Mouse (Mus musculus) thymus, adult 2 months (tissue): Measurements from ENCODE around the gene Arhgap11a.

Experiments used
- CTCF ChIP-seq: fragments of 200-500 bp; IDR thresholded peaks from 2 replicates; pipeline ENCODE4 v1.5.1; 2012; ENCODE audit warnings: mild to moderate bottlenecking, control low read depth, low read length, moderate library complexity, borderline replicate concordance; ENCODE audit not compliant: control insufficient read depth, poor library complexity, insufficient read depth; ENCODE audit errors: extremely low read depth
- POLR2A ChIP-seq: fragments of 200-500 bp; IDR thresholded peaks from 2 replicates; pipeline ENCODE4 v1.6.1; 2012; ENCODE audit warnings: mild to moderate bottlenecking, low read length, control low read depth, moderate library complexity; ENCODE audit not compliant: control insufficient read depth, poor library complexity, insufficient read depth; ENCODE audit errors: extremely low read depth

DNA sequence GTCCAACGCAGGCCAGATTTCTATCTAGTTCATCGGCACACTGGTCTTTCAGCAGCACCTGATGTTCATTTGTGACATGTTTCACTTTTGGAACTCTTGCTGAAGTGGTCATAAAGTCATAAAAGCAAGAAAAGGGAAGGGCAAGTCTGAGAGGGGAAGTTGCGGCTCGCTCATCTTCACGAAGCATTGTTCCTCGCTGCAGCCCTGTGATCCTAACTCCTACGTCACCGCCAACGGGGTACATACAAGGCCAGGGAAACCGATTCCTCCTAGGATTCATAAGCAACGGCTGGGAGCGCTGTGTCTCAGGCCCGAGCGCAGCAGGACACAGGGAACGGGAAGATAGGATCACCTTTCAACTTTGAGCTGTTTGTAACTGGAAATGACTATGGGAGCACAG is 28.3 kb downstream of the Arhgap11a start:
- TF ChIP-seq CTCF (no peak), POLR2A (no peak)
